Mouse (Mus musculus): ENCODE measurements at regions not wholly inside any gene's neighbourhood (a gene's known extent, or its start where the extent isn't known, plus 50 kb on each side); places are given as distances from the start of the nearest gene placed in this dataset.

- TF ChIP-seq MAX (IDR thresholded peaks at IDR 0.05; ENCODE audit: low read depth) (no peak), POLR2A (IDR thresholded peaks at IDR 0.05; ENCODE audit: insufficient read length, low read depth) (no peak), TCF12 (IDR thresholded peaks at IDR 0.05; ENCODE audit: insufficient read depth, poor library complexity, severe bottlenecking) (no peak), CEBPB (IDR thresholded peaks at IDR 0.05; ENCODE audit: insufficient read depth, poor library complexity, severe bottlenecking) (no peak), E2F4 (IDR thresholded peaks at IDR 0.05; ENCODE audit: insufficient read depth) (no peak), SRF (IDR thresholded peaks at IDR 0.05; ENCODE audit: control insufficient read depth, insufficient read length, low read depth) (no peak), MYOD1 (IDR thresholded peaks at IDR 0.05; ENCODE audit: control insufficient read depth in 1 of 3, insufficient read length in 2 of 3, low read depth in 2 of 3) (no peak), POLR2AphosphoS2 (IDR thresholded peaks at IDR 0.05; ENCODE audit: insufficient read length, low read depth) (no peak)
These were observed 112.9 kb upstream of the Nyap2 start for GRCm38 (mm10) chr1:80963838-80964237.

Data from myocyte (in vitro differentiated cells).